Comparison of ENCODE assay signal across 25 mouse cellular contexts in genomic region chr2:151533632-151534031, GRCm38 (mm10). TPM values are rescaled to one million over a fixed set of nuclear protein-coding genes. Genes with fewer than 3 reads are reported as not detected.
DNase-seq lines count a peak whose midpoint lies in the region; ATAC-seq and TF ChIP-seq lines count a peak whose summit lies in the region.
"Had no signal": no experiment of that assay in that cellular context is flagged by ENCODE, and none has a peak within 500 bp of the region (broad histone marks: within the 10 kb centered on the region; RNA-seq: fewer than 3 reads in every experiment).

No protein-coding gene starts in this region.

- H3K4me2 ChIP-seq in liver, embryonic 11.5 days, result no peak overlapping the region
- H3K4me2 ChIP-seq in liver, postnatal 0 days (ENCODE audit: low read depth, low read length), result no peak overlapping the region
- no peak overlapping the region for H3K4me2 ChIP-seq in intestine, embryonic 16.5 days (ENCODE audit: low read depth, low read length)
- H3K4me2 ChIP-seq: embryonic facial prominence, embryonic 13.5 days; hindbrain, embryonic 12.5 days; limb, embryonic 12.5 days; lung, embryonic 15.5 days; midbrain, embryonic 11.5 days; stomach, embryonic 15.5 days had no signal

- ATAC-seq in liver, embryonic 11.5 days (replicated peaks; ENCODE audit: low FRiP score), result no peak
- ATAC-seq in liver, postnatal 0 days, result peak; percentile 50; the same call in 1 of the 2 replicates
- no peak for ATAC-seq in intestine, embryonic 16.5 days
- ATAC-seq: forebrain, embryonic 16.5 days; inflammation-experienced regulatory T-cells, adult 6 months had no signal

- peaks cover 11% of the 10 kb centered on the region for H3K4me1 ChIP-seq in liver, embryonic 11.5 days (replicated peaks; ENCODE audit: control insufficient read depth, insufficient read depth, low read length)
- peaks cover 7% of the 10 kb centered on the region; the same call in 1 of the 2 replicates for H3K4me1 ChIP-seq in liver, postnatal 0 days (ENCODE audit: insufficient read depth)
- H3K4me1 ChIP-seq in intestine, embryonic 16.5 days (ENCODE audit: control insufficient read depth, insufficient read depth, low read length), result no peaks in the 10 kb centered on the region

- no peaks in the 10 kb centered on the region for H3K36me3 ChIP-seq in liver, embryonic 11.5 days (ENCODE audit: control insufficient read depth, insufficient read depth, low read length)
- H3K36me3 ChIP-seq in liver, postnatal 0 days (replicated peaks; ENCODE audit: insufficient read depth, low read length), result no peaks in the 10 kb centered on the region
- no peaks in the 10 kb centered on the region for H3K36me3 ChIP-seq in intestine, embryonic 16.5 days (ENCODE audit: control insufficient read depth, insufficient read depth, low read length)
- H3K36me3 ChIP-seq: embryonic facial prominence, embryonic 13.5 days; hindbrain, embryonic 12.5 days; limb, embryonic 12.5 days; lung, embryonic 15.5 days; stomach, embryonic 15.5 days had no signal

- H3K27me3 ChIP-seq in liver, embryonic 11.5 days (replicated peaks; ENCODE audit: control insufficient read depth, insufficient read depth, low read length), result no peaks in the 10 kb centered on the region
- H3K27me3 ChIP-seq in liver, postnatal 0 days (ENCODE audit: insufficient read depth, low read length), result no peaks in the 10 kb centered on the region
- H3K27me3 ChIP-seq in intestine, embryonic 16.5 days (replicated peaks; ENCODE audit: control insufficient read depth, insufficient read depth, low read length), result no peaks in the 10 kb centered on the region
- H3K27me3 ChIP-seq: embryonic facial prominence, embryonic 13.5 days; hindbrain, embryonic 12.5 days; limb, embryonic 12.5 days; lung, embryonic 15.5 days; stomach, embryonic 15.5 days had no signal

- TF ChIP-seq CTCF in liver, postnatal 0 days (IDR thresholded peaks at IDR 0.05; ENCODE audit: low read depth), result no peak

- 70% methylated on average over 6 of the region's 6 CpGs for WGBS in liver, embryonic 11.5 days
- 46% methylated on average over 6 of the region's 6 CpGs for WGBS in liver, postnatal 0 days (ENCODE audit: insufficient replicate concordance)
- WGBS in intestine, embryonic 16.5 days, result 83% methylated on average over 6 of the region's 6 CpGs

- H3K27ac ChIP-seq in liver, embryonic 11.5 days (ENCODE audit: low read depth, low read length), result no peak overlapping the region
- H3K27ac ChIP-seq in liver, postnatal 0 days (ENCODE audit: low read depth), result no peak overlapping the region
- no peak overlapping the region for H3K27ac ChIP-seq in intestine, embryonic 16.5 days (ENCODE audit: low read length)
- H3K27ac ChIP-seq: embryonic facial prominence, embryonic 13.5 days; hindbrain, embryonic 12.5 days; limb, embryonic 12.5 days; lung, embryonic 15.5 days; stomach, embryonic 15.5 days had no signal

- H3K4me3 ChIP-seq in liver, embryonic 11.5 days (ENCODE audit: low read depth, low read length), result no peak overlapping the region
- no peak overlapping the region for H3K4me3 ChIP-seq in liver, postnatal 0 days (ENCODE audit: low read depth, low read length)
- H3K4me3 ChIP-seq in intestine, embryonic 16.5 days (ENCODE audit: low read length), result no peak overlapping the region
- H3K4me3 ChIP-seq: embryonic facial prominence, embryonic 13.5 days; hindbrain, embryonic 12.5 days; limb, embryonic 12.5 days; lung, embryonic 15.5 days; stomach, embryonic 15.5 days had no signal

- TF ChIP-seq EP300 in liver, postnatal 0 days (IDR thresholded peaks at IDR 0.05; ENCODE audit: low read depth), result no peak

- peak; percentile 10 for DNase-seq in liver
- no peak for DNase-seq in liver, embryonic 11.5 days (ENCODE audit: low spot score)
- peak; percentile 46 for DNase-seq in thymus, postnatal 4 days
- no peak for DNase-seq in thymus, postnatal 25 days
- peak; percentile 26 for DNase-seq in liver, postnatal 0 days
- no peak for DNase-seq in cerebellum, postnatal 36 days
- DNase-seq: B cell, adult 2 months; cerebellum, adult 8-10 months; gastrocnemius, postnatal 10 days; kidney, adult 9 months; kidney, postnatal 36 days; spleen, adult 18-20 months had no signal

- no peak overlapping the region for H3K9ac ChIP-seq in liver, embryonic 11.5 days (ENCODE audit: low read depth, low read length)
- no peak overlapping the region for H3K9ac ChIP-seq in liver, postnatal 0 days (replicated peaks)
- H3K9ac ChIP-seq in intestine, embryonic 16.5 days (ENCODE audit: low read depth, low read length), result no peak overlapping the region
- H3K9ac ChIP-seq: embryonic facial prominence, embryonic 13.5 days; hindbrain, embryonic 12.5 days; limb, embryonic 12.5 days; lung, embryonic 15.5 days; stomach, embryonic 15.5 days had no signal

- no peaks in the 10 kb centered on the region for H3K9me3 ChIP-seq in liver, embryonic 11.5 days (ENCODE audit: control insufficient read depth, low read length)
- no peaks in the 10 kb centered on the region for H3K9me3 ChIP-seq in liver, postnatal 0 days (ENCODE audit: low read length)
- no peaks in the 10 kb centered on the region for H3K9me3 ChIP-seq in intestine, embryonic 16.5 days (ENCODE audit: control insufficient read depth, low read length)
- H3K9me3 ChIP-seq: embryonic facial prominence, embryonic 13.5 days; hindbrain, embryonic 12.5 days; limb, embryonic 12.5 days; lung, embryonic 15.5 days; stomach, embryonic 15.5 days had no signal

RNA-seq across cellular contexts. Expression of gene Fkbp1a, which starts 8.7 kb away (rescaled TPM):
- 428 and 455 TPM in 2 replicates for polyA plus RNA-seq in liver, embryonic 11.5 days (2014; fragmentation: Nextera tagmentation; extraction: Ambion mirVana)
- polyA plus RNA-seq in liver, postnatal 0 days (2015; fragmentation: Nextera tagmentation; extraction: Ambion mirVana), result 121 and 128 TPM in 2 replicates
- polyA plus RNA-seq in intestine, embryonic 16.5 days (2015; fragmentation: Nextera tagmentation; extraction: Ambion mirVana), result 537 and 561 TPM in 2 replicates

RNA-seq across cellular contexts. Expression of gene Sdcbp2, which starts 38.8 kb away (rescaled TPM):
- polyA plus RNA-seq in liver, embryonic 11.5 days (2014; fragmentation: Nextera tagmentation; extraction: Ambion mirVana), result 0.60 TPM in 1 of 2 replicates, not detected in the other
- polyA plus RNA-seq in liver, postnatal 0 days (2015; fragmentation: Nextera tagmentation; extraction: Ambion mirVana), result 0.20 TPM in 2 replicates
- 23.2 and 24.3 TPM in 2 replicates for polyA plus RNA-seq in intestine, embryonic 16.5 days (2015; fragmentation: Nextera tagmentation; extraction: Ambion mirVana)

RNA-seq across cellular contexts. Expression of gene Nsfl1c, which starts 39.6 kb away (rescaled TPM):
- 193 and 198 TPM in 2 replicates for polyA plus RNA-seq in liver, embryonic 11.5 days (2014; fragmentation: Nextera tagmentation; extraction: Ambion mirVana)
- 49.8 and 52.9 TPM in 2 replicates for polyA plus RNA-seq in liver, postnatal 0 days (2015; fragmentation: Nextera tagmentation; extraction: Ambion mirVana)
- 163 and 176 TPM in 2 replicates for polyA plus RNA-seq in intestine, embryonic 16.5 days (2015; fragmentation: Nextera tagmentation; extraction: Ambion mirVana)

RNA-seq across cellular contexts. Expression of gene 4921509C19Rik, which starts 57.7 kb away (rescaled TPM):
- not detected in 2 replicates for polyA plus RNA-seq in liver, embryonic 11.5 days (2014; fragmentation: Nextera tagmentation; extraction: Ambion mirVana)
- not detected in 2 replicates for polyA plus RNA-seq in liver, postnatal 0 days (2015; fragmentation: Nextera tagmentation; extraction: Ambion mirVana)
- polyA plus RNA-seq in intestine, embryonic 16.5 days (2015; fragmentation: Nextera tagmentation; extraction: Ambion mirVana), result not detected in 2 replicates
- polyA plus RNA-seq: brain, embryonic 14.5 days; embryonic facial prominence, embryonic 13.5 days; forebrain, embryonic 16.5 days; heart, postnatal 0 days; hindbrain, embryonic 12.5 days; inflammation-experienced regulatory T-cells, adult 6 months; limb, embryonic 12.5 days; lung, embryonic 15.5 days; midbrain, embryonic 11.5 days; neural tube, embryonic 14.5 days; stomach, embryonic 15.5 days; thymus, postnatal 0 days had no signal

Comparison
In these comparisons a context has a peak if more than half of its experiments do, and no peak if none do; other contexts are left out.
1. DNase-seq: peak in liver (single experiment), thymus, postnatal 4 days (single experiment) and liver, postnatal 0 days (single experiment); none in liver, embryonic 11.5 days (single experiment), thymus, postnatal 25 days (single experiment) and cerebellum, postnatal 36 days (0 of 2).
2. RNA of gene Sdcbp2, which starts 38.8 kb away (polyA plus RNA-seq): 23.2 to 24.3 TPM in intestine, embryonic 16.5 days; 0.20 TPM in liver, postnatal 0 days and 0.60 TPM in liver, embryonic 11.5 days; every median in the first group is over 10 times any median in the second.